Mouse (Mus musculus) c-Kit-negative CD71-positive TER-119-positive erythroid progenitor cells, embryonic 14.5 days (primary cell): ENCODE data around the gene Olfr782.
"Not testable (repeated sequence)": the region's sequence is repeated elsewhere in the genome, so short reads cannot be mapped to it uniquely, and the experiment has no call there.

ENCODE experiments used
- DNase-seq: peaks from one replicate; pipeline ENCODE4 v3.0.0-alpha.2; 2013; ENCODE audit warnings: low read depth, low spot score

The Olfr782 gene

DNA sequence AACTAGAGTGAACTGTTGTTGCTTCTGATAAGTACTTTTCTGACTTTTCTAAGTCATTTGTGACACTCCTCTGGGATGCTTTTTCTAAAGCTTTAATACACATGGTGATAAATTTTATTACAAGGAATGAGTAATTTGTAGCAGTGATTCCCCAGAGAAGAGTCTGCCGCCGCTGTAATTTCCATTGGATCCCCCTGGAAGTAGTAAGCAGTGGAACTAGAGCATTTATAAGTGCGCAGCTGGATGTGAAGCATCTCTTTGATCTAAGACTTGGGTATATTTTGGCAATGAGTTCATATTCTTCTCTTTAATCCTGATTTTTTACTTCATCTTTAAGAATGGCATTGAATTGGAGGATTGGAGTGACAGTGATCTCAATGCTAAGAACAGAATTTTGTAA, at the start of gene Olfr782:
TSS of gene Olfr782 (plus strand) at position 301 of the 400 bp plus-strand sequence.
- DNase-seq, result no peak

DNA sequence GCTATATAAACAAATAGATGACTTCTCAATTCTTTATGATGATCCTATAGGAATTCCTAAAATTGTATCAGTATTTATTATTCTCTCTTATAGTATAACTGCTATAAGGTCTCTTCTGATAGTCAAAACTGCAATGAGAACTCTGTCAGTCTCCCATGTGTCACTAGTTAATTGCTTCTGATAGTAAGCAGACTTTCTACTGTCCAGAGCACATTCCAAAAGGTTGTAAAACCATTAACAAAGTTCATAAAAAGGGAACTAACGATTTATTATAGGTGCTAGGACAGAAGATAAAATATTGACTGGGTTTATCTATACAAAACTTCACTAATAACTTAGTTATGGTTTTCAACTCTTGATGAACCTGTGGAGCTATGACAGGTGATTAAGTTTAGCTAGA, 35.7 kb upstream of the Olfr782 start:
- DNase-seq, result not testable (repeated sequence)

DNA sequence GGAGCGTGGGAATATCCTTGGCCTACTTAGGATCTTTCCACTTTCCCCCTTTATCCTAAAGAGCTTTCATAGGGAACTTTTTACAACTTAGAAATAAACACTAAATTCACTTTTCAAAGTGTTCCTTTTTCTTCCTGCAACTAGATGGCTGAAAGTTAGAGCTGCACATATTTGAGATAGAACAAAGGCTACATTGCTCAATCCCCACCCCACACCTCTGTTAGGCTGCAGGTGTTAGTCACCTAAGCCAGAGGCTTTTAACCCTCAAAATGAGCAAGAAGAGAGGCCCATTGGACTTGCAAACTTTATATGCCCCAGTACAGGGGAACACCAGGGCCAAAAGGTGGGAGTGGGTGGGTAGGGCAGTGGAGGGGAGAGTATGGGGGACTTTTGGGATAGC, 35.1 kb upstream of the Olfr782 start:
- not testable (repeated sequence) for DNase-seq

DNA sequence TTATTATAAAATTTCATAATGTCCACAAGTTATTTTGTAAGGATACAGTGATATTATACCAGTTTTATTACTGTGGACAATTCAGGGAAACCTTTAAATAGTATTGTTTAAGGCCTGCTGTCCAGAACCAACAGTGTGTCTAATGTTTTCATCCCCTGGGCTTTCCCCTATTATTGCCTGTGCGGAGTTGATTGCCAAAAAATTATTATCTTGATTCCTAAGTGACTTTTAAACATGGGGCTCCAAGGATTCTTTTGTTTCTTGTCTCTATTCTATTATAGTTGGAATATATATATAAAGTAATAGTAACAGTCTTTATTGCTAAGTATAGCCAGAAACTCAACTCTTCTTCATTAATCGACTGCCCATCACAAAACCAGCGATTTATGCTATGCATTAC, 30.8 kb upstream of the Olfr782 start, which contains the start of gene Olfr780:
TSS of gene Olfr780 (plus strand) at position 301 of the 400 bp plus-strand sequence.
- no peak for DNase-seq

DNA sequence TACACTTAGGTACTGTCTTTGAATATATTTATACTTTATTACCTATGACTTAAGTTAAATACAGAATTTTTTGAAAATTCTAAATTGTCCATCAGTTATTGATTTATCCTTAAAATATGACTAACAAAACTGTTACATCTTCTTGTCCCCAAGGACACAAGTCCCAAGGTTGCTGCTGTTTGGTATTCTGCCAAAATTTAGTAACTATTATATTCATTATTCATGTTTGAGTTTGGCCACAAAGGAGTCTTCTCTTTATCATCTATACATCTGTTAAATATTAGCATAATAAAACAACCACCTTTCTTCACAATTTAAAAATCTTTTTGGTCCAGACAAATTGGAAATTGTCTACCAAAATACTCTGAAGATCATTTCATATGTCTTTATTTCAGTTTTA, 20.1 kb upstream of the Olfr782 start, which contains the start of gene Olfr781:
TSS of gene Olfr781 (plus strand) at position 301 of the 400 bp plus-strand sequence.
- no peak for DNase-seq

DNA sequence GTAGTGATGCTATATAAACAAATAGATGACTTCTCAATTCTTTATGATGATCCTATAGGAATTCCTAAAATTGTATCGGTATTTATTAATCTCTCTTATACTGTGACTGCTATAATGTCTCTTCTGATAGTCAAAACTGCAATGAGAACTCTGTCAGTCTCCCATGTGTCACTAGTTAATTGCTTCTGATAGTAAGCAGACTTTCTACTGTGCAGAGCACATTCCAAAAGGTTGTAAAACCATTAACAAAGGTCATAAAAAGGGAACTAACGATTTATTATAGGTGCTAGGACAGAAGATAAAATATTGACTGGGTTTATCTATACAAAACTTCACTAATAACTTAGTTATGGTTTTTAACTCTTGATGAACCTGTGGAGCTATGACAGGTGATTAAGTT, 3.8 kb downstream of the Olfr782 start:
- DNase-seq, result not testable (repeated sequence)

DNA sequence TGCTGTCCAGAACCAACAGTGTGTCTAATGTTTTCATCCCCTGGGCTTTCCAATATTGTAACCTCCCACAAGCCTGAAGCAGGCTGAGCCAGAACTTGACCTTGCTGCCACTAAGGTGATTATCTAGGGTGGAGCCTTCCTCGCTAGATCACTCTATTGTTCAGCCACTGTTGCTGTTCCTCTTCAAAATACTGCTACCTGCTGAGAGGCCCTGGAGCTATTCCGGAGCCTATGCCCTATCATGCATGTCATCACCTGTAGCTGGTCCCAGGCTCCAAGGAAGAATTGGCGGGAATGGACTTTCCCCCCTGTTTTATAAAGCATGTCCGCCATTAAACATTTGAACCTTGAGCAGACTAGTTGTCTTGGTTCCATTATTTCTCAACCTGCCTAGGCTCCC, 7.8 kb downstream of the Olfr782 start:
- DNase-seq, result not testable (repeated sequence)

DNA sequence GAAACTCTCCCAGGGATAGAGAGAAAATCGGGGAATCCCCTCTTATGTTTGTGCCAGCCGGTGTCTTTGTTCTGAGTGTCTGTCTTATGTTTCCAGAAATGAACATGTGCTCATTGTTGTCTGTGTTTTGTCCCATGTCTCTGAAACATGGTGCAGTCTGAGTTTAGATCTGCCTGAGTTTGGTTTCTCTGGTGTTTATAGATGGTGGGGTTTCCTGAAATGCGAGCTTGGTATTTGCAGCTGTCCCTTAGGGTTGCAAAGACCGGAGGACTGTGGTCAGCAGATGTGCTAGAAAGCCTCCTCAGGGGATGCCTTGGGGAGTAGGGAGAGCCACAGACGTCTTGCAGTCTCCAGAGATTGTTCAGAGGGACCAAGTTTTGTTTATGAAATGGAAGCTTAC, 8.7 kb downstream of the Olfr782 start:
- DNase-seq, result no peak

DNA sequence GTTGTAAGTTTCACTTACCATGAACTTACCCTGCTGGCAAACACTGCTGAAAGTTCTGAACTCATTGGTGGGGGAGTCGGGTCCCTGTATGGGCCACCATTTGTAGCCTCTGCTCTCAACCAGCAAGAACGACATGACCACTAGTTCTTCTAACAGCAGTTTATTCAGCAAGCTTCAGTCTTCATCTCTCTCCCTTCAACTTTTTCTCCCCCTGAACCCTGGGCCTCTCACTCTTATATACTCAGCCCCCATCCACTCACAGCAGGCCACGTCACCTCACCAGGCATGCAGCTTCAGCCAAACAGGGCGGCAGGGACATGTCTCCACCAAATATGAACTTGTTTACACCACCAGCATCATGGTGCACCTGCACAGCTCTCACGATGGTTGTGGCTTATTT, 25.4 kb downstream of the Olfr782 start:
- not testable (repeated sequence) for DNase-seq

DNA sequence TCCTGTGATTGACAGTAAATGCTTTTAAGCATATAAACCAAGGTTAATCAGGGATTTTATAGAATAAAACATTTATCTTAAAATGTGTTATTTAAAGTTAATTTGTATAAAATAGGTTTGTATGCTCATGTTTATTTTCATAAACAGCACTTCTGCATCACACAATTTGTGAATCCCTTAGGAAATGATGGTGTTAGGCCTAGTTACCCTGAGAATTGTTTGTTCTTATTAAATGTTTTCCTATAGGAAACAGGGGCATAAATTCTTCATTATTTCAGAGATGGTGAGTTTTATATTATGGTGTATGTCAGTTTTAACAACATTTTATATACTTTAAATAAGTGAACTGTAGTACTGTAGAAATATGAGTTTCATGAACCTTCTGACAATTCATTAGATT, 35.1 kb downstream of the Olfr782 start, which contains the start of gene Olfr784:
TSS of gene Olfr784 (plus strand) at position 301 of the 400 bp plus-strand sequence.
- no peak for DNase-seq

DNA sequence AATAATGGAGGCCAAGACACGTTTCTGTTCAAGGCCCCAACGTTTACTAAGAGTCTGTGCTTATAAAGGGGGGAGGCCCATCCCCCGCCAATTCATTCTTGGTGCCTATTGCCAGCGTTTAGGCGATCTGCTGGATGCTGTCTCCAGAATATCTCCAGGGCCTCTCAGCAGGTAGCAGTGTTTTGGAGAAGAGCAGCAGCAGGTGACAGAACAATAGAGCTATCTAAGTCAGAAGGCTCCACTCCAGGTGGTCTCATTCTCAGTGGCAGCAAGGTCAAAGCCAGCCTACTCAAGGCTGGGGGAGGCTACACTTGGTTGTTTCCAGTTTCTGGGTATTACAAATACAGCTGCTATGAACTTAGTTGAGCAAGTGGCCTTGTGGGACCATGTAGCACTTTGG, 52.2 kb downstream of the Olfr782 start:
- no peak for DNase-seq
